Mouse (Mus musculus): ENCODE data around the gene Ltb. TPM values are rescaled to one million over a fixed set of nuclear protein-coding genes. Genes with fewer than 3 reads are reported as not detected.

The Ltb gene
- polyA plus RNA-seq, 1 experiment from 2014 or later: 0.24 TPM

Small RNAs within 50 kb of the gene (microRNA-seq; reads per million reads assigned to microRNA genes)
- gene Mir6973a: not detected
- gene Mir6974: not detected
- gene Mir6975: 2.3 reads per million, percentile 5 among the genes with 10 or more reads in this experiment

Other genes with a start within 250 kb of the Ltb start
- 0.14 TPM in 1 of 2 replicates, not detected in the other for gene Hspa1b, start 235.2 kb upstream of the Ltb start, polyA plus RNA-seq (2015; fragmentation: Nextera tagmentation; extraction: Ambion mirVana)
- not detected in 2 replicates for gene Gm20481, start 224.5 kb upstream of the Ltb start, polyA plus RNA-seq (2015; fragmentation: Nextera tagmentation; extraction: Ambion mirVana)
- gene Hspa1a, start 222.3 kb upstream of the Ltb start, polyA plus RNA-seq (2015; fragmentation: Nextera tagmentation; extraction: Ambion mirVana): 3.3 and 5.2 TPM in 2 replicates
- gene Hspa1l, start 221.7 kb upstream of the Ltb start, polyA plus RNA-seq (2015; fragmentation: Nextera tagmentation; extraction: Ambion mirVana): 1.5 and 1.7 TPM in 2 replicates
- 119 and 121 TPM in 2 replicates for gene Lsm2, start 212.6 kb upstream of the Ltb start, polyA plus RNA-seq (2015; fragmentation: Nextera tagmentation; extraction: Ambion mirVana)
- gene Vars, start 193.5 kb upstream of the Ltb start, polyA plus RNA-seq (2015; fragmentation: Nextera tagmentation; extraction: Ambion mirVana): 81.7 and 85.2 TPM in 2 replicates
- gene Vwa7, start 177.9 kb upstream of the Ltb start, polyA plus RNA-seq (2015; fragmentation: Nextera tagmentation; extraction: Ambion mirVana): 0.12 and 0.14 TPM in 2 replicates
- gene Sapcd1, start 166.4 kb upstream of the Ltb start, polyA plus RNA-seq (2015; fragmentation: Nextera tagmentation; extraction: Ambion mirVana): 2.2 and 2.7 TPM in 2 replicates
- 3.1 and 3.4 TPM in 2 replicates for gene Msh5, start 147.7 kb upstream of the Ltb start, polyA plus RNA-seq (2015; fragmentation: Nextera tagmentation; extraction: Ambion mirVana)
- gene Clic1, start 144.5 kb upstream of the Ltb start, polyA plus RNA-seq (2015; fragmentation: Nextera tagmentation; extraction: Ambion mirVana): 79.3 and 85.5 TPM in 2 replicates
- gene Ddah2, start 135.4 kb upstream of the Ltb start, polyA plus RNA-seq (2015; fragmentation: Nextera tagmentation; extraction: Ambion mirVana): 484 and 489 TPM in 2 replicates
- gene Ly6g6c, start 129.1 kb upstream of the Ltb start, polyA plus RNA-seq (2015; fragmentation: Nextera tagmentation; extraction: Ambion mirVana): not detected in 2 replicates
- gene Mpig6b, start 128.3 kb upstream of the Ltb start, polyA plus RNA-seq (2015; fragmentation: Nextera tagmentation; extraction: Ambion mirVana): 0.24 TPM in 1 of 2 replicates, not detected in the other
- gene Ly6g6e, start 117.5 kb upstream of the Ltb start, polyA plus RNA-seq (2015; fragmentation: Nextera tagmentation; extraction: Ambion mirVana): 11.8 and 12.3 TPM in 2 replicates
- gene Ly6g6d, start 116.4 kb upstream of the Ltb start, polyA plus RNA-seq (2015; fragmentation: Nextera tagmentation; extraction: Ambion mirVana): 1.2 and 1.6 TPM in 2 replicates
- gene Ly6g6f, start 108.8 kb upstream of the Ltb start, polyA plus RNA-seq (2015; fragmentation: Nextera tagmentation; extraction: Ambion mirVana): not detected in 2 replicates
- 93.1 and 109 TPM in 2 replicates for gene Abhd16a, start 105.2 kb upstream of the Ltb start, polyA plus RNA-seq (2015; fragmentation: Nextera tagmentation; extraction: Ambion mirVana)
- gene Ly6g5c, start 86.2 kb upstream of the Ltb start, polyA plus RNA-seq (2015; fragmentation: Nextera tagmentation; extraction: Ambion mirVana): not detected in 2 replicates
- gene Ly6g5b, start 79.0 kb upstream of the Ltb start, polyA plus RNA-seq (2015; fragmentation: Nextera tagmentation; extraction: Ambion mirVana): 0.62 and 1.3 TPM in 2 replicates
- 29.6 and 29.8 TPM in 2 replicates for gene Gpank1, start 73.0 kb upstream of the Ltb start, polyA plus RNA-seq (2015; fragmentation: Nextera tagmentation; extraction: Ambion mirVana)
- 308 and 320 TPM in 2 replicates for gene Csnk2b, start 72.4 kb upstream of the Ltb start, polyA plus RNA-seq (2015; fragmentation: Nextera tagmentation; extraction: Ambion mirVana)
- 6.1 and 8.6 TPM in 2 replicates for gene D17H6S53E, start 68.1 kb upstream of the Ltb start, polyA plus RNA-seq (2015; fragmentation: Nextera tagmentation; extraction: Ambion mirVana)
- 0.56 TPM in 1 of 2 replicates, not detected in the other for gene Apom, start 62.4 kb upstream of the Ltb start, polyA plus RNA-seq (2015; fragmentation: Nextera tagmentation; extraction: Ambion mirVana)
- gene Bag6, start 59.3 kb upstream of the Ltb start, polyA plus RNA-seq (2015; fragmentation: Nextera tagmentation; extraction: Ambion mirVana): 85.4 and 86.7 TPM in 2 replicates
- 156 and 195 TPM in 2 replicates for gene Prrc2a, start 29.5 kb upstream of the Ltb start, polyA plus RNA-seq (2015; fragmentation: Nextera tagmentation; extraction: Ambion mirVana)
- 5.9 and 8.0 TPM in 2 replicates for gene Aif1, start 18.4 kb upstream of the Ltb start, polyA plus RNA-seq (2015; fragmentation: Nextera tagmentation; extraction: Ambion mirVana)
- 4.5 and 4.9 TPM in 2 replicates for gene Lst1, start 6.0 kb upstream of the Ltb start, polyA plus RNA-seq (2015; fragmentation: Nextera tagmentation; extraction: Ambion mirVana)
- not detected in 2 replicates for gene Tnf, start 7.6 kb downstream of the Ltb start, polyA plus RNA-seq (2015; fragmentation: Nextera tagmentation; extraction: Ambion mirVana)
- 0.24 and 0.35 TPM in 2 replicates for gene Lta, start 10.9 kb downstream of the Ltb start, polyA plus RNA-seq (2015; fragmentation: Nextera tagmentation; extraction: Ambion mirVana)
- 0.62 TPM in 1 of 2 replicates, not detected in the other for gene Gm16181, start 26.4 kb downstream of the Ltb start, polyA plus RNA-seq (2015; fragmentation: Nextera tagmentation; extraction: Ambion mirVana)
- gene Atp6v1g2, start 39.2 kb downstream of the Ltb start, polyA plus RNA-seq (2015; fragmentation: Nextera tagmentation; extraction: Ambion mirVana): 46.2 and 64.8 TPM in 2 replicates
- 9.5 and 10.7 TPM in 2 replicates for gene Nfkbil1, start 41.4 kb downstream of the Ltb start, polyA plus RNA-seq (2015; fragmentation: Nextera tagmentation; extraction: Ambion mirVana)
- gene Ddx39b, start 47.3 kb downstream of the Ltb start, polyA plus RNA-seq (2015; fragmentation: Nextera tagmentation; extraction: Ambion mirVana): 466 and 471 TPM in 2 replicates
- 48.1 and 65.7 TPM in 2 replicates for gene H2-D1, start 68.3 kb downstream of the Ltb start, polyA plus RNA-seq (2015; fragmentation: Nextera tagmentation; extraction: Ambion mirVana)
- 0.43 and 0.47 TPM in 2 replicates for gene H2-Q1, start 126.0 kb downstream of the Ltb start, polyA plus RNA-seq (2015; fragmentation: Nextera tagmentation; extraction: Ambion mirVana)
- 1.4 and 3.3 TPM in 2 replicates for gene H2-Q2, start 147.8 kb downstream of the Ltb start, polyA plus RNA-seq (2015; fragmentation: Nextera tagmentation; extraction: Ambion mirVana)
- gene H2-Q4, start 185.2 kb downstream of the Ltb start, polyA plus RNA-seq (2015; fragmentation: Nextera tagmentation; extraction: Ambion mirVana): 0.65 TPM in 2 replicates
- 0.36 and 0.60 TPM in 2 replicates for gene H2-Q6, start 230.4 kb downstream of the Ltb start, polyA plus RNA-seq (2015; fragmentation: Nextera tagmentation; extraction: Ambion mirVana)
- gene H2-Q7, start 244.7 kb downstream of the Ltb start, polyA plus RNA-seq (2015; fragmentation: Nextera tagmentation; extraction: Ambion mirVana): 0.99 and 3.1 TPM in 2 replicates

Measured in forebrain, embryonic 16.5 days (tissue).